Mouse (Mus musculus) cerebellum, adult 11 months (tissue): ENCODE measurements around the gene Cbx6.
A peak's percentile ranks its signal among the peaks of the same experiment; 100 is the strongest.
"Not testable (repeated sequence)": the region's sequence is repeated elsewhere in the genome, so short reads cannot be mapped to it uniquely, and the experiment has no call there.

Experiments
- DNase-seq: peaks from one replicate; pipeline ENCODE4 v3.0.0; 2022

Gene Cbx6

GRCm38 (mm10) chr15:79829431-79829830 is 5.1 kb downstream of the Cbx6 start:
- DNase-seq: no peak

- DNase-seq: peak; percentile 76
Observed at GRCm38 (mm10) chr15:79828366-79829035, 6.0 kb downstream of the Cbx6 start.

GRCm38 (mm10) chr15:79827778-79828210 is 6.7 kb downstream of the Cbx6 start:
- no peak for DNase-seq

- no peak for DNase-seq
Observed at GRCm38 (mm10) chr15:79827061-79827777, 7.3 kb downstream of the Cbx6 start.

GRCm38 (mm10) chr15:79826221-79826935 is 8.1 kb downstream of the Cbx6 start:
- peak; percentile 32 for DNase-seq

- peak; percentile 35 for DNase-seq
Observed at GRCm38 (mm10) chr15:79825146-79825825, 9.2 kb downstream of the Cbx6 start.

- peak; percentile 32 for DNase-seq
Observed at GRCm38 (mm10) chr15:79823588-79824280, 10.8 kb downstream of the Cbx6 start.

GRCm38 (mm10) chr15:79822265-79823199 is 12.0 kb downstream of the Cbx6 start:
- DNase-seq: peak; percentile 31

GRCm38 (mm10) chr15:79818325-79818724 is 16.2 kb downstream of the Cbx6 start:
- no peak for DNase-seq

- no peak for DNase-seq
Observed at GRCm38 (mm10) chr15:79813666-79814258, 20.7 kb downstream of the Cbx6 start.

- DNase-seq: not testable (repeated sequence)
Observed at GRCm38 (mm10) chr15:79812840-79813239, 21.6 kb downstream of the Cbx6 start.

GRCm38 (mm10) chr15:79810997-79811396 is 23.5 kb downstream of the Cbx6 start:
- peak; percentile 37 for DNase-seq

- peak; percentile 85 for DNase-seq
Observed at GRCm38 (mm10) chr15:79810061-79810460, 24.4 kb downstream of the Cbx6 start.

GRCm38 (mm10) chr15:79808658-79809057 is 25.8 kb downstream of the Cbx6 start:
- DNase-seq: no peak

GRCm38 (mm10) chr15:79808114-79808513 is 26.4 kb downstream of the Cbx6 start:
- DNase-seq: no peak

- no peak for DNase-seq
Observed at GRCm38 (mm10) chr15:79807050-79807449, 27.4 kb downstream of the Cbx6 start.

- DNase-seq: no peak
Observed at GRCm38 (mm10) chr15:79805246-79805645, 29.2 kb downstream of the Cbx6 start.

- peak; percentile 74 for DNase-seq
Observed at GRCm38 (mm10) chr15:79804352-79805071, 30.0 kb downstream of the Cbx6 start, which contains the start of gene Nptxr. Nptxr (minus strand) TSS chr15:79804766.

GRCm38 (mm10) chr15:79803533-79804351 is 30.7 kb downstream of the Cbx6 start:
- no peak for DNase-seq
